Mouse (Mus musculus): ENCODE results near the gene Snx27.
A peak's percentile ranks its signal among the peaks of the same experiment; 100 is the strongest.

Snx27 gene

DNA sequence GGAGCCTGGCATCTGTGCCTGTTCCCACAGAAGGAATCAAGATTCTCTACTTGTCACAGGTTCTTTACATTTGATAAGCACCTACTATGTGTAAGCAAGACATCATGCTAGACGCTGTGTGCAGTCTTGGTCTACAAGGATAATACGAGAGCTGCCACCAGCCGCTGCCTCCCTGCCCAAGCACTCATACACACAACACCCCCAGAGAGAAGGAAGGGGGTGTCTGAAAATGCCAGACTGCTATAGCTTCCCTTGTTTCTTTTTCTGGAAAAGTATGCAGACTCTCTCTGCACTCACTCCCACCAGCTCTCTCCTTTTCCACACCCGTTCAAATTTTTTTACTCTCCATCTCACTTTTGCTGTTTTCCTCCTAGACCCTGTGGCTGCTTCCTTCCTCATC, 105.1 kb downstream of the Snx27 start:
- peak; percentile 39 for DNase-seq (ENCODE audit: low spot score)

DNA sequence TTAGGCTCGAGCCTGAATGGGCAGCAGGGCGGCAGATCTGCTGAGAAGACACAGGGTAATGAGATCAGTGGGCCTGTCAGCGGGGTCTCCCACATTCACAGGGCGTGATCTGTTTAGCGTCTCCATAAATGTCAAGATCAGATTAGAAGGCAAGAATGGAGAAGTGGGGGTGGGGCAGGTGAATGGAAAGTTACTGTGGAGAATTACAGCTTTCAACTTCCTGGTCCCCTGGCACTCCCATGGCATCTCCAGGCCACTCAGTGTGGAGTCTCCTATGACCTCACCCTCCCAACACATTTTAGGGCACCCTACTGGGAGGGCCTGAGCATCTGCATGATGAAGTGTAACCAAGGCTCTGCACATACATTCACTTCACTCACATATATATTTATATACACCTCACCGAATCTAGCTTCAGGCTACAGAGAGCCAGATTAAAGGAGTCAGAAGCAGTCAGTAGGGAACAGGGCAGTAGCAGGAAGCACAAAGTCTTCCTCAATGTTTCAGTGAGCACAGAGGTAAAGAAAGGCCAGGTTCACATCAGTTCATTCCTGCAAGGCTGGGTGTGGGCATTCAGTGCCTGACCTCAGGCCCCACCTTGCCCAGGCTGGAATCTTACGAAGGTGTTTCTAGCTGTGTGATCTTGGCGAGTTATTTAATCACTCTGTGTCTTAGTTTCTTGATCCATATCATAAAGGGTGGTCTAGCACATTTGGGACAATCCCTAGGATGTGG, 106.0 kb downstream of the Snx27 start:
- peak; percentile 86 for DNase-seq (ENCODE audit: low spot score)

DNA sequence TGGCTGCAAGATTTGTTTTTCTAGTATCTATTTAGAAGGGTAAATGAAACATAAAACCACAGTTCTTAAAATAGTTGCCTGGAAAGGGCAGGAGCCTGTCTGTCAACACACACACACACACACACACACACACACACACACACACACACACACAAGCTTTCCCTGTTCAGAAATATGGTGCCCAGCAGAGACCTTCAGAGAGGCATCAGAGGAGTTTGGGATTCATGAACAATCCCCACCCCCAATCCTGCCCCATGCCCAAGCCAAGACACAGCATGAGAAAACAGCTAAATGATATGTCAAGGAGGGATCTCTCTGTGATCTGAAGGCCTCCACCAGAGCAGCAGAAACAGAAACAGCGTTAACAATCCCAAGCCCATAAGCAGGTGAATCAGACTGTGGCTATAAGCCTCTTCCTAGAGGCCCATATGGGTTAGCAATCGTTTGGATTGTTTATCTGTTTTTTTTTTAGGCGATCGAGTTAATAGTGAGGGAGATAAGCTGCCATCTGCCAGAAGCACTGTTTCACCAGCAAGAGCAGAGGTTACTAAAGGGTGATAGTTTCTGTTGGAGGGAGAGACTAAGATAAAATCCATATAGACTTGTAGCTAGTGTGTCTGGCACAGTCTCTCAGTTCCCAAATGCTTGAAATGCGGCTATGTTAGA, 108.8 kb downstream of the Snx27 start:
- peak; percentile 50 for DNase-seq (ENCODE audit: low spot score)

DNA sequence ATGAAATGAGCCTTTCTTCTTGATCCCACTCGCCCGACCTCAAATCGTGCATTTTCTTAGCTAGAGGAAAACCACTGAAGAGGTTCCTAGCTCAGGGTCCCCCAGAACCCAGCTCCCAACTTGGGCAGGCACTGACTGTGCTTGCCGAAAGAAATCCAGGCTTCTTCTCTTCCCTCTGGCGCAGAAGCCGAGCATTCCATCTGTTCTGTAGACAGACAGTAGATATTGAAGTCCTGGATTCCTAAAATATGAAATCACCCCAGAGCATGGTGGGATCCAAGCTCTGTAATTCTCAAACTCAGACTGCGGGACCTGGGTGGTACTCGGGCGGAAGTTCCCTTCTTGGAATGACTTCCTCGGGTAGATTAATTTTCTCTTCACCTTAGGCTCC, 109.4 kb downstream of the Snx27 start:
- no peak for DNase-seq (ENCODE audit: low spot score)

DNA sequence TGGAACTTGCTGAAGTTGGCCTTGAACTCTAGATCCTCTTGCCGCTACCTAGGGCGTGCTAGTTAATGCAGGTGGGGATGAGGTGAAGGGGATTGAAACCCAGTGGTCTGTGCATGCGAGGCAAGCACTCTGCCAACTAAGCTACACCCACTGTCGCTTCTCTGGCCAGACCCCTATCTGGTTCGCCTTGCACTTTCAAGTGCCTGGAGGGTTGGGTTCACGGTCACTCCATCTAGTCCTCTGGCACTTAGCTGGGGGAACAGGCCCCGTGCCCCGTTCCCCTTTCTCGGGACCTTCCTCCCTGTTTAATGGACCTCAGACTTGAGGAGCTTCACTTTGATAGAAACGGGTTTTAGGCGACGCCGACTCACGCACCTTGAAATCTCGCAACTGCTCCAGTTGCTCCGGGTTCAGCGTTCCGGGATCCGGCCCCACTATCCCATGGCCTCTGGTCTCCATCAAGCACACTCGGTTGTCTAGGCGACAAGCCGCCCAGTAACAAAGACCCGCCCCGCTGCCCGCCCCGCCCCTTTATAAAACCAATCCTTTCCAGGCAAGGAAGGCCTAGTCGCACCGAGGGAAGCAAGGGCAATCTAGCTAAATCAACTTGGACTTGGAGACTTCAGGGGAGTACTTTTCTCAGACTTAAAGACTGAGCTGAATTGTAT, 109.9 kb downstream of the Snx27 start:
- DNase-seq (ENCODE audit: low spot score), result peak; percentile 78

DNA sequence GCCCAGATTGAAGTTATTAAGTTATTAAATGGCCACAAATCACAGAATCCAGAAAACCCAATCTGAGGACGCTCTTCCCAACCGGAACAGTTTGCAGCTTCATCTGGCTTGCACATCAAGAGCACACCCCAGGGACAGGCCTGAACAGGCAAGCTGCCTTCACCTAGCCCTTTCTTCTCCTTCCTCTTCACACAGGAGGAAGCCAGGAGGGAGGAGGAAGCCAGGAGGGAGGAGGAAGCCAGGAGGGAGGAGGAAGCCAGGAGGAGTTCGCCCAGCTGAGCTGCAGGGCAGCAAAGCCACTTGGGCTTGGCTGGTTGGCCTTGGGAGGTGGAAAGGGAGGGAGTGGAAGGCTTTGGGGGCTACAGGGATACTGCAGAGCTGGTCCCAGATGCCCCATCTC, 113.6 kb downstream of the Snx27 start:
- no peak for DNase-seq (ENCODE audit: low spot score)

DNA sequence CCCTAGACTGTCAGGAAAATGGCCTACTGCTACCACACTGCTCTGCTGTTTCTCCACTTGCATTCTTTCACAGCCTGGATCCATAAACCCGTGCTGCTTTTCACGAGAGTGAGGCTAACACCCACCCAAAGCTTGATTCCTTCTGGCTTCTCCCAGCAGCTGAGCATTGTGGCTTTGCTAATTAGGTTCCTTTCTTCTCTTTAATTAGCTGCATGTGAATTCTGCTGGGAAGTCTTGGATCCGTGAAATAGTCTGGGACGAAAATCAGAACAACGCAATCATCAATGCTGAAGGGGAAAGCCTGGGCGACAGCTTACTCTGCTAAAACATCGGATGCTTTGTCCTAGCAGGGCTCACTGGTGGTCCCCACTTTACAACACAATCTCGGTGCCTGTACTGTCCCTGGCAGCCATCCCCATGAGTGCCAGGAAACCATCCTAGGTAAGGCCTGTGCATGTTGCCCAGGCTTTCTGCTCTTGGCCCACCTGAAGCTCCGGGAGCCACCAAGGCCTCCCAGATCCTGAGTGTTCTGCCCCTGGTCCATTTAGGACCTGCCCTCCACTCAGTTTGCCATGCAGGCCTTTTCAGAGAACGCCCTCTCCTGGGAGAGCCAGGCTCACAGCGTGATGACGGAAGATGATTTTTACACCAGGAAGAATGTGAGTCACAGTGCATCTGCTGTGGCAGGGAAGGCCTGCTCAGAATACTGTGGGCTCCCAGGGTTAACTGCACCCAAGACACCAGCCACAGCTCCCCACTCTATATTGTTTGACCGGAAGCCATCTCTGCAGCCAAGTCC, 116.7 kb downstream of the Snx27 start:
- peak; percentile 76 for DNase-seq (ENCODE audit: low spot score)

DNA sequence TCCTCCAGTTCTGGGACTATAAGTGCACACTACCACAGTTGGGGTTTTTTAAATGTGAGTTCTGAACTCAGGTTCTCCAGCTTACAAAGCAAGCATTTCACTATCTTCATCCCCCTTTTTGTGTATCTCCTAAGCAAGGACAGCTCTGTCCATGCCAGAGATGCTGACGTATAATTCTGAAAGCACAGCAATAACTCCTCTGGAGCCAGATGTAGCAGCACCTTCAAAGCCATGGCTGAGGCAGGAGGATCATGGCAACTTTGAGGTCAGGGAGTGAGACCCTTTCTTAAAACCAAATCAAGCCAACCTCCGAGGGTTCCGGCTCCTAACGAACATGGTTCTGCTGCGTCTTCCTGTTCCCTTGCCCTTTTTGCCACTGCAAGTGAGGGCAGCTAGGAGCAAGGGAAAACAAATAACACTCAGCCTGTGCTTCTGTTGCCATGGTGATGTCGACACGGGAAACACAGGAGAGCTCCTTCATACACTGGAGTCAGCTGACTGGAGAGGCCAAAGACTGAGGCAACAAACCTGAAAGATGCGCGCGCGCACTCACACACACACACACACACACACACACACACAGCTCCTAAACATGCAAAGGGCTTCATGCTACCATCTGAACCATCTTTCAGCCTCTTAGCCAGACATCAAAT, 118.5 kb downstream of the Snx27 start:
- DNase-seq (ENCODE audit: low spot score), result peak; percentile 82

DNA sequence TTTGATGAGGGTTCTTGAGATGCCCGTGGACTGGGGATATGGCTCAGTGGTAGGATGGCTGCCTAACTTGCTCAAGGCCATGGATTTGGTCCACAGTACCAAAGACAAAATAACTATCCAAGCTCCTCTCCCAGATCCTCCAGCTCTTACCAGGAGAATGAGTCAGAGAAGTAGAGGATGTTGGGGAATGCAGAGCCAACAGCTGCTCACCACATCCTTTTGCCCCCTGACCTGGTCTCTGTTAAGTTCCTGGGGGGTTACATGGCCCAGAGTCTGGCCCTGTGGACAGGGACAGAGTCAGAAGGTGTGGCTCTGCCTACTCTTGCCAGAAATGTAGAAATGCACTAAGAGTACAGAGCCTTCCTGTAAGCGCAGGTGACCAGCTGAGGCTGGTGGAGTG, 122.7 kb downstream of the Snx27 start:
- DNase-seq (ENCODE audit: low spot score), result no peak

DNA sequence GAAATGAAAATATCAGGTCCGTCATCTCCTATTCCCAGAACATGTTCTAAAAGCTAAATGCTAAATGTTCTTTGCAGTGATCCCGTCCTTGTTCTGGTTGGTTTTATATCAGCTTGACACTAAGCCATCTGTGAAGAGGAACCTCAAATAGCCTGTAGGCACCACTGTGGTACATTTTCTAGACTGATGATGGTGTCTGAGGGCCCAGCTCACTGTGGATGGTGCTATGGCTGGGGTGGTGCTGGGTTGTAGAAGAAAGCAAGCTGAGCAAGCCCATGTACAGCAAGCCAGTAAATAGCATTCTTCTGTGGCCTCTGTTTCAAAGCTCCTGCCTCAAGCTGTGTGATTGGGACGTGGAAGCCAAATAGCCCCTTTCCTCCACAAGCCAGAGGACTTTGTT, 125.5 kb downstream of the Snx27 start:
- no peak for DNase-seq (ENCODE audit: low spot score)

DNA sequence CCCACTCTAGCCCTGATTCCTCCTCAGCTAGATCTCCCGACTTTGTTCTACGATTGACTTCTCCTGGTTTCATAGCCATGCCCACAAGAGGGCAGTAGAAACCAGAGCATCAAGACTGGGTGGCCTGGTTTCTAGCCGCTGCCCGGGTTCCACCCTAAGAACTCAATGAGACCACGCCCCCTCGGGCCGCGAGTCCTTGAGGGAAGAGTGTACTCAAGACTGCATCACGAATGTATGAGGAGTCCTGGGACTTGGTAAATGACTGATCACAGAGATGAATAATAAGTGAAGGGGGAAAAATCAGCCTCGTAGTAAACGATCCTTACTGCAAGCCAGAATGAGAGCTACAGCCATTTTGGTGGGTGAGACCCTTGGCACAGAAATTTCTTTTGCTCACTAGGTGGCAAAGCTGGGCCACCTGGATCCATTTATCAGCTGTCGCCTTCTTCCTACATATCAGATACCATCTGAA, 126.0 kb downstream of the Snx27 start:
- peak; percentile 97 for DNase-seq (ENCODE audit: low spot score)

DNA sequence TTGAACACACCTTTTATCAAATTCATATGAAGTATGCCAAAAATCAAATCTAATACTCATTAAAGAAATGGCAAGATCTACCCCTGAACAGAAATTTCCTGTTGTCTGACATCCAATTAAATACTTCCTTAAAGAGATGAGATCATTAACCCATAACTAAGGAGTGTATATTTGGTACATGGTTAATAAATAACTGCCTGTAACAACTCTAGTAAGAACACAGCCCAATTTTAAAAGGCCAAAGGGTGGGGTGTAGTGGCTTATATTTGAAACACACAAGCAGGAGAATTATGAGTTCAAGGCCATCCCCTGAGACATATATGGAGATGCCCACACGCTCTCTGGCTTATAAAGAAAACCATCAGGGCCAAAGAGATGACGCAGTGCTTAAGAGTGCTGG, 133.1 kb downstream of the Snx27 start:
- DNase-seq (ENCODE audit: low spot score), result no peak

Measured in MN1 (cell line).